Comparison of ENCODE assay signal across 14 mouse cellular contexts in the genomic region with DNA sequence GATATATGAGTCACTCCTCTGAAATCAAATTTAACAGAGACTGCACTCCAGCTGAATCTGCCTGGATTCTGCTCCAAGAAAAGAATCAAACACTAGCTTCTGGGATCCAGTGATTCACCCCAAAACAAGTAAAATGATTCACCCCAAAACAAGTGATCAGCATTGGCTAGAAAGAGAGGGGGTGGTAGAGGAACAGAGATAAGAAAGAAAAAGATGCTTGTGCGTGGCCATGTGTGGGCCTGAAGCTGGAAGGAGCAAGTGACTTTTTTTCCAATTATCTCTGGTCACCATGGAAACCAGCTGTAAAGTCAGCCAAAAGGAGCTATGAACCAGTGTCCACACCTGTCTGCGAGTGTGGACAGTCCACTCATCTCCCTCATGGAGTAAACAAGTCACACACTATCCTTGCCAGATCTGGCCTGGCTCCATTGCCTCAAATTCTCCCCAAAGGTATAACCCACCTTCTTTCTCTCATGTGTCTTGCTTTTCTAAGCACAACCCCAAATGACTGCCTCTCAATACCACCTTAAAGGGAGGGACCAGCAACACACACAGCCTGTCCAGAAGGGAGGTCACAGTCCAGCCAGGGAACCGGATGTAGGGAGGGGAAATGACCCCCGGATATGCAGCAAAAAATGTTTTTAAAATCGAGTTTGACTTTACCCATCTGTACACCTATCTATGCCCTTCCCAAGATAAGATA. TPM values are rescaled to one million over a fixed set of nuclear protein-coding genes. Genes with fewer than 3 reads are reported as not detected.
DNase-seq lines count a peak whose midpoint lies in the region; ATAC-seq and TF ChIP-seq lines count a peak whose summit lies in the region.
"Had no signal": no experiment of that assay in that cellular context is flagged by ENCODE, and none has a peak within 500 bp of the region (broad histone marks: within the 10 kb centered on the region; RNA-seq: fewer than 3 reads in every experiment).

No protein-coding gene starts in this region.

- intact Hi-C loops in left cerebral cortex, postnatal 4 days (cut with DNase I) = loop anchor here (5.0 kb wide), 1 partner anchor 126 kb away; no protein-coding TSS in a partner anchor
- intact Hi-C loops in left cerebral cortex, adult 2 months (cut with DNase I) = loop anchor here (5.0 kb wide), 1 partner anchor 426 kb away; no protein-coding TSS in a partner anchor

- no peak overlapping the region for H3K4me3 ChIP-seq in heart, embryonic 10.5 days
- no peak overlapping the region for H3K4me3 ChIP-seq in left cerebral cortex, adult 2 months
- no peak overlapping the region for H3K4me3 ChIP-seq in hindbrain, embryonic 11.5 days (ENCODE audit: low read depth, low read length)
- H3K4me3 ChIP-seq: hindbrain, embryonic 15.5 days; limb, embryonic 13.5 days had no signal

- H3K27me3 ChIP-seq in heart, embryonic 10.5 days (ENCODE audit: insufficient read depth, poor library complexity, severe bottlenecking) = 0 out of 2 replicates have a peak, but pooled peaks cover 11% of the 10 kb centered on the region
- H3K27me3 ChIP-seq in hindbrain, embryonic 11.5 days (ENCODE audit: control insufficient read depth, insufficient read depth, low read length) = no peaks in the 10 kb centered on the region
- H3K27me3 ChIP-seq: hindbrain, embryonic 15.5 days; limb, embryonic 13.5 days had no signal

- H3K27ac ChIP-seq in heart, embryonic 10.5 days = peak overlapping the region; percentile 42; the same call in 1 of the 2 replicates
- H3K27ac ChIP-seq in left cerebral cortex, adult 2 months = peak overlapping the region; percentile 82
- no peak overlapping the region for H3K27ac ChIP-seq in hindbrain, embryonic 11.5 days (ENCODE audit: low read depth, low read length)
- H3K27ac ChIP-seq: hindbrain, embryonic 15.5 days; limb, embryonic 13.5 days had no signal

- H3K9me3 ChIP-seq in heart, embryonic 10.5 days = no peaks in the 10 kb centered on the region
- no peaks in the 10 kb centered on the region for H3K9me3 ChIP-seq in hindbrain, embryonic 11.5 days (ENCODE audit: control insufficient read depth, low read length)
- H3K9me3 ChIP-seq: hindbrain, embryonic 15.5 days; limb, embryonic 13.5 days had no signal

- WGBS in heart, embryonic 10.5 days = 40% methylated on average over 5 of the region's 5 CpGs
- 68% methylated on average over 5 of the region's 5 CpGs for WGBS in hindbrain, embryonic 11.5 days

- H3K36me3 ChIP-seq in heart, embryonic 10.5 days = no peaks in the 10 kb centered on the region
- H3K36me3 ChIP-seq in hindbrain, embryonic 11.5 days (ENCODE audit: control insufficient read depth, insufficient read depth, low read length) = no peaks in the 10 kb centered on the region
- H3K36me3 ChIP-seq: hindbrain, embryonic 15.5 days; limb, embryonic 13.5 days had no signal

- no peak overlapping the region for H3K4me2 ChIP-seq in hindbrain, embryonic 11.5 days (replicated peaks; ENCODE audit: low read depth, low read length)
- H3K4me2 ChIP-seq: hindbrain, embryonic 15.5 days; limb, embryonic 13.5 days had no signal

- DNase-seq in heart, embryonic 10.5 days (ENCODE audit: low spot score) = no peak
- no peak for DNase-seq in heart, postnatal 4 days
- peak; percentile 37 for DNase-seq in left cerebral cortex, adult 11 months (ENCODE audit: low spot score)
- DNase-seq in left cerebral cortex, postnatal 4 days = no peak
- DNase-seq in brain, adult 2 months (ENCODE audit: low read depth, low spot score) = peak; percentile 91
- DNase-seq in left cerebral cortex, adult 2 months (ENCODE audit: extremely low spot score in 1 of 2, low spot score in 2 of 2) = peak; percentile 39 to 45
- no peak for DNase-seq in gastrocnemius, postnatal 25 days
- DNase-seq in hindbrain, embryonic 11.5 days (ENCODE audit: low spot score) = no peak
- DNase-seq: adrenal gland, postnatal 25 days; liver, postnatal 0 days had no signal

- peaks cover 29% of the 10 kb centered on the region for H3K4me1 ChIP-seq in heart, embryonic 10.5 days
- peaks cover 5% of the 10 kb centered on the region; the same call in 1 of the 2 replicates for H3K4me1 ChIP-seq in hindbrain, embryonic 11.5 days (replicated peaks; ENCODE audit: control insufficient read depth, insufficient read depth, low read length)

- no peak for TF ChIP-seq CTCF in left cerebral cortex, adult 2 months (IDR thresholded peaks at IDR 0.05)

- ATAC-seq in hindbrain, embryonic 11.5 days (ENCODE audit: low FRiP score) = no peak
- ATAC-seq: liver, postnatal 0 days had no signal

- no peak overlapping the region for H3K9ac ChIP-seq in hindbrain, embryonic 11.5 days (ENCODE audit: low read depth, low read length)
- H3K9ac ChIP-seq: hindbrain, embryonic 15.5 days; limb, embryonic 13.5 days; liver, postnatal 0 days had no signal

RNA-seq across cellular contexts. Expression of a gene that starts 4.1 kb away (rescaled TPM):
- 25.5 and 28.4 TPM in 2 replicates for polyA plus RNA-seq in heart, embryonic 10.5 days (2016; fragmentation: Nextera tagmentation; extraction: Ambion mirVana)
- total RNA-seq in heart, postnatal 4 days (2021) = 10 to 100 TPM; 35.1 to 38.5 TPM
- total RNA-seq in left cerebral cortex, postnatal 4 days (2021) = 10 to 100 TPM; 23.3 to 27.9 TPM
- total RNA-seq in left cerebral cortex, adult 2 months (2021) = 10 to 100 TPM; 42.2 to 45.6 TPM
- total RNA-seq in gastrocnemius, postnatal 25 days (2021) = 10 to 100 TPM in 1 of 2 experiments, 1 to 10 TPM in 1; 9.5 to 12.0 TPM
- polyA plus RNA-seq in hindbrain, embryonic 11.5 days (2014; fragmentation: Nextera tagmentation; extraction: Ambion mirVana) = 25.2 and 28.8 TPM in 2 replicates

RNA-seq across cellular contexts. Expression of a gene that starts 22.9 kb away (rescaled TPM):
- 323 and 372 TPM in 2 replicates for polyA plus RNA-seq in heart, embryonic 10.5 days (2016; fragmentation: Nextera tagmentation; extraction: Ambion mirVana)
- total RNA-seq in heart, postnatal 4 days (2021) = 100 to 1,000 TPM; 141 to 145 TPM
- 10 to 100 TPM; 13.8 to 14.0 TPM for total RNA-seq in left cerebral cortex, postnatal 4 days (2021)
- total RNA-seq in left cerebral cortex, adult 2 months (2021) = 1 to 10 TPM; 5.5 to 6.2 TPM
- total RNA-seq in gastrocnemius, postnatal 25 days (2021) = 1 to 10 TPM; 3.2 to 6.5 TPM
- polyA plus RNA-seq in hindbrain, embryonic 11.5 days (2014; fragmentation: Nextera tagmentation; extraction: Ambion mirVana) = 324 and 338 TPM in 2 replicates

RNA-seq across cellular contexts. Expression of a gene that starts 55.7 kb away (rescaled TPM):
- polyA plus RNA-seq in heart, embryonic 10.5 days (2016; fragmentation: Nextera tagmentation; extraction: Ambion mirVana) = 17.0 and 34.2 TPM in 2 replicates
- total RNA-seq in heart, postnatal 4 days (2021) = 100 to 1,000 TPM; 145 TPM
- total RNA-seq in left cerebral cortex, postnatal 4 days (2021) = 10 to 100 TPM; 14.1 to 15.1 TPM
- 10 to 100 TPM; 22.4 to 23.1 TPM for total RNA-seq in left cerebral cortex, adult 2 months (2021)
- 1 to 10 TPM in 1 of 2 experiments, under 1 TPM in 1; 0.20 to 1.4 TPM for total RNA-seq in gastrocnemius, postnatal 25 days (2021)
- 0.65 and 0.66 TPM in 2 replicates for polyA plus RNA-seq in hindbrain, embryonic 11.5 days (2014; fragmentation: Nextera tagmentation; extraction: Ambion mirVana)
- total RNA-seq: CH12.LX; megakaryocyte progenitor cell, adult 5-6 weeks had no signal

Comparison
In these comparisons a context has a peak if more than half of its experiments do, and no peak if none do; other contexts are left out.
1. DNase-seq: peak in left cerebral cortex, adult 11 months (single experiment), brain, adult 2 months (single experiment) and left cerebral cortex, adult 2 months (2 of 2); none in heart, embryonic 10.5 days (single experiment), heart, postnatal 4 days (single experiment), left cerebral cortex, postnatal 4 days (single experiment), gastrocnemius, postnatal 25 days (single experiment) and hindbrain, embryonic 11.5 days (single experiment).
2. RNA of a gene that starts 22.9 kb away (total RNA-seq): 141 to 145 TPM in heart, postnatal 4 days; 13.8 to 14.0 TPM in left cerebral cortex, postnatal 4 days, 3.2 to 6.5 TPM in gastrocnemius, postnatal 25 days and 5.5 to 6.2 TPM in left cerebral cortex, adult 2 months; every median in the first group is over 4 times any median in the second.
3. RNA of a gene that starts 55.7 kb away (total RNA-seq): 145 TPM in heart, postnatal 4 days, 22.4 to 23.1 TPM in left cerebral cortex, adult 2 months and 14.1 to 15.1 TPM in left cerebral cortex, postnatal 4 days; 0.20 to 1.4 TPM in gastrocnemius, postnatal 25 days; every median in the first group is over 4 times any median in the second.